Mouse (Mus musculus) limb, embryonic 12.5 days (tissue): ENCODE results near the gene Rimkla. TPM values are rescaled to one million over a fixed set of nuclear protein-coding genes. Genes with fewer than 3 reads are reported as not detected.

Experiments
- ATAC-seq: fragments of 200-750 bp; cut with Nextera tagmentation; 2 replicates; pipeline ENCODE4 v1.8.0; 2017; ENCODE audit warnings: low read depth, moderate TSS enrichment; ENCODE audit not compliant: insufficient number of reproducible peaks, insufficient read depth, low FRiP score, low TSS enrichment
- H3K27ac ChIP-seq: fragments of 300-500 bp; sonication (generic); 2 replicates; pipeline ENCODE4 v1.5.1; 2016; ENCODE audit warnings: mild to moderate bottlenecking, moderate library complexity
- H3K27me3 ChIP-seq: fragments of 300-500 bp; sonication (generic); 2 replicates; pipeline ENCODE4 v1.6.1; 2016; ENCODE audit warnings: mild to moderate bottlenecking, moderate library complexity
- H3K36me3 ChIP-seq: fragments of 300-500 bp; sonication (generic); 2 replicates; pipeline ENCODE4 v1.6.1; 2016; ENCODE audit warnings: mild to moderate bottlenecking, moderate library complexity
- H3K4me1 ChIP-seq: fragments of 300-500 bp; sonication (generic); replicated peaks from 2 replicates; pipeline ENCODE4 v1.6.1; 2016
- H3K4me2 ChIP-seq: fragments of 300-500 bp; sonication (generic); 2 replicates; pipeline ENCODE4 v1.6.1; 2016; ENCODE audit warnings: mild to moderate bottlenecking, moderate library complexity
- H3K4me3 ChIP-seq: fragments of 300-500 bp; sonication (generic); replicated peaks from 2 replicates; pipeline ENCODE4 v1.5.1; 2016; ENCODE audit warnings: mild to moderate bottlenecking
- H3K9ac ChIP-seq: fragments of 300-500 bp; sonication (generic); replicated peaks from 2 replicates; pipeline ENCODE4 v1.6.1; 2016; ENCODE audit warnings: mild to moderate bottlenecking, moderate library complexity
- H3K9me3 ChIP-seq: fragments of 300-500 bp; sonication (generic); 2 replicates; pipeline ENCODE4 v1.6.1; 2016; ENCODE audit warnings: mild to moderate bottlenecking, moderate library complexity
- WGBS: fragments of 180-500 bp; shearing (Covaris S2); methylation state at CpG from one replicate; pipeline ENCODE4 v1.1.7; 2016; 5-methylcytosine and 5-hydroxymethylcytosine counted together
- polyA plus RNA-seq: library from polyadenylated mRNA; unstranded; fragments of >200 nt; fragmentation: Nextera tagmentation; extraction: Ambion mirVana; gene quantifications from 2 replicates; pipeline ENCODE4 v1.2.1, GENCODE M21; 2016

Rimkla gene
- polyA plus RNA-seq, 1 experiment from 2014 or later = 1.0 TPM

DNA sequence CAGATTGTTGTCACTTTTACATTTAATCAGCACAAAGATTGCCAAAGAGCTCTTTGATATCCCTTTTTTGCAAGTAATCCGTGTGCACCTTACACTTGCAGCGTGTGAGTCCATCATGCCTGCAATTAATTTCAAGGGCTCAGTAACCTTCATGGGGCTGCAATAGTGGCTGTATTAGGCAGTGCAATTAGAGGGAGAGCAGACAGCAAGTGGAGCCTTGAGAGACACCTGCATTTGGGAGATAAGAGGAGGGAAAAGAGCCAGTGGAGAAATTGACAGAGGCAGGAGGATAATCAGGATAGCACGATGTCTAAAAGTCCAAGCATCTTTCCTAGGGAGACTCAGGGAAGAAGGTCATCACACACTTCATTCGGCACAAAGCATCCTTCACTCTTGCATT is 31.1 kb upstream of the Rimkla start:
- H3K4me1 ChIP-seq = no peaks in the 10 kb centered on the region
- H3K4me3 ChIP-seq = no peak overlapping the region
- no peak overlapping the region for H3K27ac ChIP-seq
- no peaks in the 10 kb centered on the region for H3K9me3 ChIP-seq
- H3K9ac ChIP-seq = no peak overlapping the region
- H3K36me3 ChIP-seq = no peaks in the 10 kb centered on the region
- WGBS = 81% methylated on average over 4 of the region's 4 CpGs
- no peak for ATAC-seq
- no peaks in the 10 kb centered on the region for H3K27me3 ChIP-seq
- no peak overlapping the region for H3K4me2 ChIP-seq

DNA sequence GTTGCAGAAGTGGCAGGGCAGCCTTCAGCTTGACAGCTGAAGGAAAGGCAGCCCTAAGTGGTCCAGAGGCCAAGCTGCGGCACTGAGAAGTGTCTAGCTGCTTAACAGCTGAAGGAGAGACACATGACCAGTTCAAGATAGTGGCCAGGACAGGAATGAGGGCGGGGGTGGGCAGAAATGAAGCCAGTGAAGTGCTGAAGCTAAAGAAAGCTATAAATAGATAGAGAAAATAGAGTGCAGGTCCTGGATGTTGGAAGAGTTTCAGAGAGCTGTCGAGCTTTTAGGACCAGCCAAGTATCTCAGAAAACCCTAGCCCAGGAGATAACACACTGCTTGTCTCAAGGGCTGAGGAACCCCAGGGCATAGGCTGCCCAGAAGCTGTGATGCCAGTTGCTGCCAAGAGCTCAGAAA is 20.3 kb upstream of the Rimkla start:
- Histone ChIP-seq H3K27ac (no peak overlapping the region), H3K9me3 (no peaks in the 10 kb centered on the region; the same call in 1 of the 2 replicates), H3K36me3 (no peaks in the 10 kb centered on the region), H3K4me3 (no peak overlapping the region), H3K4me1 (no peaks in the 10 kb centered on the region), H3K27me3 (0 out of 2 replicates have a peak, but pooled peaks cover 7% of the 10 kb centered on the region), H3K9ac (no peak overlapping the region), H3K4me2 (no peak overlapping the region)
- 70% methylated on average over 3 of the region's 3 CpGs for WGBS
- ATAC-seq = no peak

DNA sequence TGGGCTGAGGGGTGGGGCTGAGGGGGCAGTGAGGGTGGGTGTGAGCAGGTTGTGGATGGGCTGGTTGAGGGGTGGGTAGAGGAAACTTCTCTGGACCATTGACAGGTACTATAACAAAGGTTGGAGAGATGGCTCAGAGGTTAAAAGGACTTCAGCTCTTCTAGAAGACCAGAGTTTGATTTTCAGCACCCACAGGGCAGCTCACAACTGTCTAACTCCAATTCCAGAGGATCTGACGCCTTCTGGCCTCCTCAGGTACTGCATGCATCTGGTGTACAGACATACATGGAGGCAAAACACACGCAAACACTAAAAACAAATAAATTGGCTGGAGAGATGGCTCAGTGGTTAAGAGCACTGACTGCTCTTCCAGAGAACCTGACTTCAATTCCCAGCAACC is 19.2 kb upstream of the Rimkla start:
- Histone ChIP-seq H3K27me3 (0 out of 2 replicates have a peak, but pooled peaks cover 7% of the 10 kb centered on the region), H3K4me3 (no peak overlapping the region), H3K4me1 (no peaks in the 10 kb centered on the region), H3K4me2 (no peak overlapping the region), H3K27ac (no peak overlapping the region), H3K9ac (no peak overlapping the region), H3K36me3 (no peaks in the 10 kb centered on the region), H3K9me3 (no peaks in the 10 kb centered on the region; the same call in 1 of the 2 replicates)
- ATAC-seq = no peak
- WGBS = 64% methylated on average over 2 of the region's 2 CpGs

DNA sequence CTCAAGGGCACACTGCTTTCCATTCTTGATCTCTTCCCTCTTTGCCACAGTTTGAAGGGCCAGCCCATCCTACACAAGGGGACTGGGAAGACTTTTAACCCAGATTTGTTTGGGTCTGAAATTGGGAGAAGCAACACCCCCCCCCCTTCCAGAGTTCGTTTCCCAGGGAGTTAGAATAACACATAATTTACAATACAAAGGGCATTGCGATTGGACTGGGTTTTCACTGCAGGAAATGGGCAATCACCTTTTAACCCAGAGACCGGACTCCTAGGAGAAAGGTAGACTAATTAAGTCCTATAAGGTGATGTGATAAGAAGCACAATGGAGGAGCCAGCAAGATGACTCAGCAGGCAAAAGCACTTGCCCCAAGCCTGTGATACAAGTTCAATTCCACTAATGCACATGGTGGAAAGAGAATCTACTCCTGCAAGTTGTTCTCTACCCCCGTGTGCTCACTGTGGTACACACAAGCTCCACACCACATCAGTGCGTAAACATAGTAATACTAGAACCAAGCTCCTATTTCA is 6.0 kb upstream of the Rimkla start:
- WGBS = 61% methylated on average over 5 of the region's 5 CpGs
- H3K36me3 ChIP-seq = no peaks in the 10 kb centered on the region
- H3K9ac ChIP-seq = no peak overlapping the region
- no peak for ATAC-seq
- peaks cover 8% of the 10 kb centered on the region for H3K27me3 ChIP-seq
- no peaks in the 10 kb centered on the region for H3K4me1 ChIP-seq
- H3K27ac ChIP-seq = no peak overlapping the region
- no peak overlapping the region for H3K4me2 ChIP-seq
- H3K9me3 ChIP-seq = no peaks in the 10 kb centered on the region
- H3K4me3 ChIP-seq = no peak overlapping the region

DNA sequence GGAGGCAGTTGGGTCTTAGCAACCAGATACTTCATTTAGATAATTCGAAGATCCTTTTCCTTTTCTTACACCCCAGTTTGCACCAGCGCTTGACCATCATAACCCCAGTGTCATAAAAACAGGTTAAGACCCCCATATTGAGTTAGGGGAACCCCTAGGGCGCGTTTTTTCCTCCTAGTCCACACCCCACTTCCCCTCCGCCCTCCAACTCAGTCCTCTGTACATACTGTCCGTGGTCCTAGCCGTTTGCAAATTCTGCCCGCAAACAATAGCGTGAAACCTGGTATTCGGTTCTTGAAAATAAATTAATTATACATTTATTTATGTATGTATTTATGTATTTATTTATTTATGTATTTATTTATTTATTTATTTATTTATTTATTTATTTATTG is 502 bp upstream of the Rimkla start:
- 36% methylated on average over 10 of the region's 10 CpGs for WGBS
- no peak for ATAC-seq

DNA sequence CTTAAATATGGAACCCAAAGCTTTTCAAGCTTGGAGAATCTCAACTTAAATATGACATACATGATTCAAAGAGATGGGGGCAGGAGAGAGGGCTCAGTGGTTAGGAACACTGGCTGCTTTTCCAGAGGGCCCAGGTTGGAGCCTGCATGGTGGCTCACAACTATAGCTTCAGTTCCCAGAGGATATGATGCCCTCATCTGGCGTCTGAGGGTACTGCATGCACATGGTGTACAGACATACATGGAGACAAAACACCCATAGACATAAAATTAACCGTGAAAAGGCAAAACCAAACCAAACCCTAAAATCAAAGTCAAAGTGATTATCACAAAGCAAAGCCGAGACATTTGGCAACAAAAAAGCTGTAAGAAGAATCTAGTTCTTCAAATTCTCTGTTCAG is 1.6 kb downstream of the Rimkla start:
- Histone ChIP-seq H3K9ac (no peak overlapping the region), H3K4me1 (no peaks in the 10 kb centered on the region), H3K36me3 (no peaks in the 10 kb centered on the region), H3K4me2 (no peak overlapping the region), H3K9me3 (0 out of 2 replicates have a peak, but pooled peaks cover 3% of the 10 kb centered on the region), H3K27me3 (peaks cover 34% of the 10 kb centered on the region), H3K27ac (no peak overlapping the region), H3K4me3 (no peak overlapping the region)
- 73% methylated on average over 3 of the region's 3 CpGs for WGBS
- no peak for ATAC-seq

More for the DNA sequence above, 502 bp upstream of the Rimkla start:
- no peak overlapping the region for H3K27ac ChIP-seq
- H3K4me2 ChIP-seq = peak overlapping the region; percentile 94
- H3K36me3 ChIP-seq = no peaks in the 10 kb centered on the region
- H3K27me3 ChIP-seq = peaks cover 34% of the 10 kb centered on the region
- peak overlapping the region; percentile 60 for H3K4me3 ChIP-seq
- H3K9me3 ChIP-seq = 0 out of 2 replicates have a peak, but pooled peaks cover 3% of the 10 kb centered on the region
- H3K9ac ChIP-seq = peak overlapping the region; percentile 57; the same call in 1 of the 2 replicates
- H3K4me1 ChIP-seq = no peaks in the 10 kb centered on the region

DNA sequence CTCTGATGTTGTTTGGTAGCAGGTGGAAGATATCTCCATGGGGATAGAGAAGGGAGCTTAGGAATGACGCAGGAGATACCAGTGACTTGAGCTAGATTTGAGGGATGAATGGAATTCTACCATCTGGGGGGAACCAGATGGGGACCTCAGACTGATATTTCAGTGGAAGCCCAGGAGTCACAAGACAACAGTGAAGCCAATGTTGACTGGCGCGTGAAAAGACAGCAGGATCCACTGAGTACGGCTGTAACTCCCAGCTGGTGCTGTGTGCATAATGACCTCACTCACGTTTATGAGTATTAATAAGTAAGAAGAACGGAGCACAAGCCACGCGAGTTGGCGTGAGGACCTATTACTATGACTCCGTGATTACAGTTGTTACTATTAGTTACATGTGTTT is 2.8 kb downstream of the Rimkla start:
- Histone ChIP-seq H3K4me2 (no peak overlapping the region), H3K4me3 (no peak overlapping the region), H3K9me3 (0 out of 2 replicates have a peak, but pooled peaks cover 3% of the 10 kb centered on the region), H3K27me3 (peaks cover 34% of the 10 kb centered on the region), H3K4me1 (no peaks in the 10 kb centered on the region), H3K9ac (no peak overlapping the region), H3K27ac (no peak overlapping the region), H3K36me3 (no peaks in the 10 kb centered on the region)
- no peak for ATAC-seq
- 90% methylated on average over 10 of the region's 10 CpGs for WGBS

DNA sequence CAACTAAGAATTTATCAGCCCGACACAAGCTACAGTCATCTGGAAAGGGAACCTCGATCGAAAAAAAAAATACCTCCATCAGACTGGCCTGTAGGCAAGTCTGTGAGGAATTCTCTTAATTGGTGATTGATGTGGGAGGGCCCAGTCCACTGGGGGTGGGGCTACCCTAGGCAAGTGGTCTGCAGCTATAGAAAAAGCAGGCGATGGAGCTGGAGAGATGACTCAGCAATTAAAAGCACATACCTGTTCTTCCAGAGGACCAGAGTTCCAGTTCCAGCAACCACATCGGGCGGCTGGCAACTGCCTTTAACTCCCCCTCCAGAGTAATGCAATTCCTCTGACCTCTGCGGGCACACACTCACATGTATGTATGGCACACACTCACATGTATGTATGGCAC is 7.5 kb downstream of the Rimkla start:
- H3K36me3 ChIP-seq = no peaks in the 10 kb centered on the region
- no peak overlapping the region for H3K9ac ChIP-seq
- 74% methylated on average over 7 of the region's 7 CpGs for WGBS
- no peak overlapping the region for H3K4me2 ChIP-seq
- H3K27me3 ChIP-seq = no peaks in the 10 kb centered on the region; the same call in 1 of the 2 replicates
- ATAC-seq = no peak
- H3K27ac ChIP-seq = no peak overlapping the region
- H3K4me3 ChIP-seq = no peak overlapping the region
- H3K4me1 ChIP-seq = no peaks in the 10 kb centered on the region
- H3K9me3 ChIP-seq = no peaks in the 10 kb centered on the region

DNA sequence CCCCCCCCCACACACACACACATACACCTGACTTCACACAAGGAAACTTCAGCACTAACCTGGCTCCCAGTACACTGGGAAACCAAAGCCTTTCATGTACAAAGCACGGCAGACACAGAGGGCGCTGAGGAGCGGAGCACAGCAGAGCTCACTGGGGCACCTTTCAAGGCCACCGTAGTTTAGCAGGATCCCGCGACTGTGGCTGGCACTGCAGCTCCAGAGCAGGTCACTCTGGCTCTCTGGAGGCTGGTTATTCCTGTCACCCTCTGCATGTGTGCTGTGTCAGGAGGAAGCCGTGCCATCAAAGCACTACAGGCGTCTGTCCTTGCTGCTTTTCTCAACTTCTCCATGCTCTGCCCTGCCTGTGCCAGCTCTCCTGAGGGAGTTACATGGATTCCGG is 9.4 kb downstream of the Rimkla start:
- Histone ChIP-seq H3K9ac (no peak overlapping the region), H3K4me1 (no peaks in the 10 kb centered on the region), H3K27me3 (no peaks in the 10 kb centered on the region; the same call in 1 of the 2 replicates), H3K36me3 (no peaks in the 10 kb centered on the region), H3K4me2 (no peak overlapping the region), H3K27ac (no peak overlapping the region), H3K4me3 (no peak overlapping the region), H3K9me3 (no peaks in the 10 kb centered on the region)
- ATAC-seq = no peak
- 53% methylated on average over 9 of the region's 9 CpGs for WGBS

DNA sequence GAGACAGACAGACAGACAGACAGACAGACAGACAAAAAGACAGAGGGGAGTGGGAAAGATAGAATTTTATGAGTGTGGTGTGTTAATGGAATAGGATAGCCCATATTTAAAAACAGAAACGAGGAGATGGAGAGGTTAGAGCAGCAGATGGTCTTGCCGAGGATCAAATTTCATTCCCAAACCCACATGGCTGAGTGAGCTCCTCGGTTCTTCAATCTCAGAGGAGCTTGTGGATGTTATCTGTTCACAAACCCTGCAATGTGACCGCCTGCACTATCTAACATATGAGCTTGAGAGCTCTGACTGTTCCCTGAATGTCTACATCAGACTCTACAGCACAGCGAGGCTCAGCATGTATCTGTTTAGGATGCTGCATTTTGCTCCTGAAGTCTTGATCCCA is 19.3 kb downstream of the Rimkla start:
- Histone ChIP-seq H3K4me2 (no peak overlapping the region), H3K36me3 (no peaks in the 10 kb centered on the region), H3K9ac (no peak overlapping the region), H3K4me3 (no peak overlapping the region), H3K9me3 (no peaks in the 10 kb centered on the region), H3K27me3 (no peaks in the 10 kb centered on the region), H3K27ac (no peak overlapping the region), H3K4me1 (peaks cover 3% of the 10 kb centered on the region; the same call in 1 of the 2 replicates)
- 36% methylated on average over 5 of the region's 5 CpGs for WGBS
- no peak for ATAC-seq

DNA sequence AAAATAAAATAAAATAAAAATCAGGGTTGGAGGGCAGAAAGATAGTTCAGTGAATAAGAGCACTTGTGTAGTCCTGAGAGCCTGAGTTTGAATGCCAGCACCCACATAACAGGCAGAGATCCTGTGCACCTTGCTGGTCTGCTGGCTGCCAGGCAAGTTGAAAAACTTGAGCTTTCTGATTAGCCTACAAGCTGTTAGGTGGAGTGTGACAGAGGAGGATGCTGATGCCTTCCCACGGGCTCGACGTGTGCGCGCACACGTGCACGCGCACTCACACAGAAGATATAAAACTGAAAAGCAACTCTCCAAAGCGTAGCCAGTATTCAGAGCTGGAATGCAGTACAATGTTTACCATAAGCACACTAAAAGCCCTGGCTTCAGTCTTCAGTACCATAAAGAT is 19.9 kb downstream of the Rimkla start:
- H3K36me3 ChIP-seq = no peaks in the 10 kb centered on the region
- H3K9me3 ChIP-seq = no peaks in the 10 kb centered on the region
- no peak overlapping the region for H3K4me2 ChIP-seq
- 86% methylated on average over 9 of the region's 9 CpGs for WGBS
- no peak overlapping the region for H3K9ac ChIP-seq
- no peak overlapping the region for H3K4me3 ChIP-seq
- H3K27ac ChIP-seq = no peak overlapping the region
- no peaks in the 10 kb centered on the region for H3K27me3 ChIP-seq
- H3K4me1 ChIP-seq = peaks cover 3% of the 10 kb centered on the region; the same call in 1 of the 2 replicates
- ATAC-seq = no peak
